Mouse (Mus musculus): Measurements from ENCODE around the gene Upf3a.

DNA sequence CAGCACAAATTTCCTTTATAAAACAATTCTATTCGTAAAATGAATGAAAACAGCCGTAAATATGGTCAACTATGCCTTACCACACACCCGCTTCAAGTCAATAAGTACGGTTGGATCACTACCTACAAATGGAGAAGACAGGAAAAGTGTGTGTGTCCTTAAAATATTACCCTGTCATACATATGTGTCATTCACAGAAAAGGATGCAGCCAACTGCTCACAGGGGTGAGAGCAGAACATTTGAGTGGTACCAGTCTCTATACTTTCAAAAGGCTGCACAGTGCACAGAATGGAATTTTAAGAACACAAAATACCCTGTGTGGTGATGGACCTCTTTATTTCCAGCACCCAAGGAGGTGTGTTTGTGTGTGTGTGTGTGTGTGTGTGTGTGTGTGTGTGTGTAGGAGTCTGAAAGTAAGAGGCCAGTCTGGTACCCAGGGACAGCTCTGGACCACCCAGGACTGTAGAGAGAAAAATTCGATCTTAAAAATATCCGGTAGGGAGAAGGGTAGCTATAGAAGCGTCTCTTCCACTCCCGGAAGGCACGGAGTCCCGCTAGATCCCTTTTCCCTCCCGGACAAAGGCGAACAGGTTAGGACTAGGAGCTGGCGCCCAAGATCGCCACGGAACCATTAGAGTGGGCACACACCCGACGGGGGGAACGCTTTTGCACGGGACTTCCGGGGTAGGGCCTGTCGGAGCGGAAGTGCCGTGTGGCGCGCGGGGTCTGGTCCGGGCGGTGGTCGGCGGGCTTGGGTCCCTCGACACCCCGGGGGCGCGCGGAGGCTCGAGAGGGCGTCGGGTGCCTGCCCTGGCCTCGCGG is 28.2 kb upstream of the Upf3a start, which contains the start of gene Cdc16:
- TF ChIP-seq CTCF (IDR thresholded peaks at IDR 0.05; ENCODE audit: extremely low read depth, insufficient read depth, low read length) (no peak), POLR2A (IDR thresholded peaks at IDR 0.05; ENCODE audit: extremely low read depth, insufficient read depth, low read length) (peak; percentile 54)

Data from cortical plate, adult 2 months (tissue).